Mouse (Mus musculus) stomach, embryonic 16.5 days (tissue): ENCODE measurements around the gene Gm8206. TPM values are rescaled to one million over a fixed set of nuclear protein-coding genes. Genes with fewer than 3 reads are reported as not detected.
A peak's percentile ranks its signal among the peaks of the same experiment; 100 is the strongest.
"Not testable (repeated sequence)": the region's sequence is repeated elsewhere in the genome, so short reads cannot be mapped to it uniquely, and the experiment has no call there.

Experiments
- ATAC-seq: fragments of 200-750 bp; cut with Nextera tagmentation; 2 replicates; pipeline ENCODE4 v1.8.0; 2017; ENCODE audit warnings: moderate number of reproducible peaks, moderate TSS enrichment; ENCODE audit not compliant: insufficient read depth, low FRiP score
- H3K27ac ChIP-seq: fragments of 300-500 bp; sonication (generic); 2 replicates; pipeline ENCODE4 v1.5.1; 2014; ENCODE audit warnings: low read length
- H3K27me3 ChIP-seq: fragments of 300-500 bp; sonication (generic); 2 replicates; pipeline ENCODE4 v1.6.1; 2014; ENCODE audit warnings: low read length, control low read depth, mixed read lengths; ENCODE audit not compliant: control insufficient read depth, insufficient read depth
- H3K36me3 ChIP-seq: fragments of 300-500 bp; sonication (generic); 2 replicates; pipeline ENCODE4 v1.6.1; 2014; ENCODE audit warnings: low read length; ENCODE audit not compliant: control insufficient read depth, insufficient read depth
- H3K4me1 ChIP-seq: fragments of 300-500 bp; sonication (generic); 2 replicates; pipeline ENCODE4 v1.6.1; 2014; ENCODE audit warnings: low read length, control low read depth, mixed read lengths; ENCODE audit not compliant: control insufficient read depth, insufficient read depth
- H3K4me2 ChIP-seq: fragments of 300-500 bp; sonication (generic); 2 replicates; pipeline ENCODE4 v1.6.1; 2014; ENCODE audit warnings: low read depth, low read length, mixed read lengths
- H3K4me3 ChIP-seq: fragments of 300-500 bp; sonication (generic); replicated peaks from 2 replicates; pipeline ENCODE4 v1.5.1; 2014; ENCODE audit warnings: mild to moderate bottlenecking, low read length
- H3K9ac ChIP-seq: fragments of 300-500 bp; sonication (generic); 2 replicates; pipeline ENCODE4 v1.6.1; 2014; ENCODE audit warnings: low read length
- H3K9me3 ChIP-seq: fragments of 300-500 bp; sonication (generic); replicated peaks from 2 replicates; pipeline ENCODE4 v1.6.1; 2016; ENCODE audit warnings: low read length, control low read depth; ENCODE audit not compliant: control insufficient read depth
- WGBS: fragments of 180-500 bp; shearing (Covaris S2); extraction: QIAGEN DNeasy Blood & Tissue Kit; methylation state at CpG from one replicate; pipeline ENCODE4 v1.1.7; 2014; 5-methylcytosine and 5-hydroxymethylcytosine counted together
- polyA plus RNA-seq: library from polyadenylated mRNA; unstranded; fragments of >200 nt; fragmentation: Nextera tagmentation; extraction: Ambion mirVana; gene quantifications from 2 replicates; pipeline ENCODE4 v1.2.1, GENCODE M21; 2015

Gm8206 gene
- polyA plus RNA-seq: 1.4 and 2.4 TPM in 2 replicates

DNA sequence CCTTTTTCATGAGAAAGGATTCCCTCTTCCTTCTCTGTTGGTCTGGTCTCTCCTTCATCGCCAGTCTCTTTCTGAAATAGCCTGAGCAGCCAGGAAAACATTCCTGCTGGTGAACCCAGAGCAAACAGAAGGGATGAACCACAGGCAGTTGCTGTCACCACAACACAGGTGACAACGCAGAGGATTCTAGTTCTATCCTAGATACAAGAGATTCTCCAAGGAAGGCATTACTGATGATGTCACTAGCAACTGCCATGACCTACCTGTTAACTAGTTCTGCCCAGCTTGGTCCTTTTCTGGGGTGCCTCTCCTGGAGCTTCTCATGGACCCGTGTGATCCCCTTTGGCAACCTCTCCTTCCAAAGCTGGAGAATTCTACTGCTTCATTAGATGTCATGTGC is at the start of gene Gm8206:
Gene Gm8206 (minus strand): TSS at position 101 of the 400 bp plus-strand sequence.
- WGBS: 81% methylated on average over 2 of the region's 3 CpGs
- H3K27ac ChIP-seq, H3K9ac ChIP-seq, H3K4me3 ChIP-seq, H3K9me3 ChIP-seq, H3K4me1 ChIP-seq, H3K4me2 ChIP-seq, ATAC-seq, H3K27me3 ChIP-seq, H3K36me3 ChIP-seq: not testable (repeated sequence)

DNA sequence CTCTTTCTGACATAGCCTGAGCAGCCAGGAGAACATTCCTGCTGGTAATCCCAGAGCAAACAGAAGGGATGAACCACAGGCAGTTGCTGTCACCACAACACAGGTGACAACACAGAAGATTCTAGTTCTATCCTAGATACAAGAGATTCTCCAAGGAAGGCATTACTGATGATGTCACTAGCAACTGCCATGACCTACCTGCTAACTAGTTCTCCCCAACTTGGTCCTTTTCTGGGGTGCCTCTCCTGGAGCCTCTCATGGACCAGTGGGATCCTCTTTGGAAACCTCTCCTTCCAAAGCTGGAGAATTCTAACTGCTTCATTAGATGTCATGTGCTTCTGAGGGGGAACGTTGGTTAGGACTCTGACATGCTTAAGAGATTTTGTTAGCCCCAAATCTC is 32.0 kb upstream of the Gm8206 start, which contains the start of gene Gm3476:
Gene Gm3476 (minus strand): TSS at position 101 of the 400 bp plus-strand sequence.
- not testable (repeated sequence) for H3K4me3 ChIP-seq, ATAC-seq, H3K9me3 ChIP-seq, H3K4me2 ChIP-seq, H3K36me3 ChIP-seq, H3K4me1 ChIP-seq, H3K27me3 ChIP-seq, H3K9ac ChIP-seq, H3K27ac ChIP-seq
- no CpG with 5 or more reads among the region's 1 CpGs for WGBS

DNA sequence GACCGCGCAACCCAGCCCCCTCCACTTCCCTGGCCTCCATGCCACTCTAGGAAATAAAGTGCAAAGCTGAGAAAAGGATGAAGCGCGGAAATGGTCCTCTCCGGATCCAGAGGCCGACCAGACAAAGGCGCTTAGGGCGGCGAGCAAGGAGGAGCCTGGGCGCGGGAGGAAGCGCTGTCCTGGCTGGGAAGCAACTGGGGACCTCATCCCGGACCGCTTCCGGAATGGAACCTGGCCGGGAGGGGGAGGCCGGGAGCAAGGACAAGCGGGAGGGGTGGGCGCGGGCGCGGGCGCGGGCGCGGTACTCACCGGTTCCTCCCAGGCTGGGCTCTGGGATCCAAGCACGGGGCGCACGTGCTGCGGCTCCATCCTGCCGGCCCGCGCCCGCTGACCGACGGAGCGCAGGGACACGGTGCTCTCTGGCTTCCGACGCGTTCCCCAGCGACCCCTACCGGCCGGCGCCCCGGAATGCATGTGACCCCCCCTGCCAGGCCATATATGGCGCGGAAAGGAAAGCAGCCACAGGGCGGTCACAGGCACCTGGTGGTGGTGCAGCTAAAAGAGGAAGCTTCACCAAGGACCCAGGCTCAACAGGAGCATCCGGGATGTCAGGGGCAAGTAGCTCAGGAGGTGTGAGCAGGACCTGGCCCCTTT is 14.7 kb upstream of the Gm8206 start, which contains the start of gene Gm3468:
Gene Gm3468 (minus strand): TSS at position 394 of the 654 bp plus-strand sequence.
- H3K27ac ChIP-seq, H3K36me3 ChIP-seq, H3K27me3 ChIP-seq, H3K9me3 ChIP-seq, H3K4me1 ChIP-seq, H3K9ac ChIP-seq: not testable (repeated sequence)
- under 1% methylated on average over 36 of the region's 51 CpGs for WGBS
- peak; percentile 79 for ATAC-seq
- H3K4me3 ChIP-seq: peak within 1 kb of the TSS; percentile 35
- H3K4me2 ChIP-seq: peak within 1 kb of the TSS; percentile 44

DNA sequence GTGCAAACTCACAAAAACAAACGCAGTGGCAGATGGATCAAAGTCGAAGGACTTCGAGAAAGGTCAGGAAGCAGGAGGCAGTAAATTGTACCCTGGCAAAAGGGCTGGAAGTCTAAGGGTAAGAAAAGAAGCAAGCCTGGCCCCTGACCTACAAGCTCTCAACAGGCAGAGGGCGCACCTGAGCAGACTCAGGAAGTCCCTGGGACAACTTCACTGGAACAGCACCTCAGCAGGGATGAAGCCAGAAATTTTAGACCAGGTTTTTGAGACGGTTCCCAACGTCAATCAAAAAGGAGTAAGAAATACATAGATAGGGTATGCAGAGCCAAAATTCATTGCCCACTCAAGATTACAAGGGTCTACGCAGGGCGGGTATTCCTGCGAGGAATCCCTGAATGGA is 13.8 kb upstream of the Gm8206 start:
- 8% methylated on average over 8 of the region's 9 CpGs for WGBS

DNA sequence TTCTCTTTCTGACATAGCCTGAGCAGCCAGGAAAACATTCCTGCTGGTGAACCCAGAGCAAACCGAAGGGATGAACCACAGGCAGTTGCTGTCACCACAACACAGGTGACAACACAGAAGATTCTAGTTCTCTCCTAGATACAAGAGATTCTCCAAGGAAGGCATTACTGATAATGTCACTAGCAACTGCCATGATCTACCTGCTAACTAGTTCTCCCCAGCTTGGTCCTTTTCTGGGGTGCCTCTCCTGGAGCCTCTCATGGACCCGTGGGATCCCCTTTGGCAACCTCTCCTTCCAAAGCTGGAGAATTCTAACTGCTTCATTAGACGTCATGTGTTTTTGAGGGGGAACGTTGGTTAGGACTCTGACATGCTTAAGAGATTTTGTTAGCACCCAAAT is 35.6 kb downstream of the Gm8206 start, which contains the start of gene Gm6337:
Gene Gm6337 (minus strand): TSS at position 101 of the 400 bp plus-strand sequence.
- not testable (repeated sequence) for H3K9me3 ChIP-seq, H3K4me3 ChIP-seq, ATAC-seq, H3K4me1 ChIP-seq, H3K36me3 ChIP-seq, H3K27me3 ChIP-seq, H3K4me2 ChIP-seq, H3K9ac ChIP-seq, H3K27ac ChIP-seq
- WGBS: 77% methylated on average over 2 of the region's 4 CpGs

More for the DNA sequence above, 13.8 kb upstream of the Gm8206 start:
- not testable (repeated sequence) for H3K27me3 ChIP-seq, ATAC-seq, H3K36me3 ChIP-seq, H3K9me3 ChIP-seq, H3K27ac ChIP-seq, H3K4me1 ChIP-seq, H3K9ac ChIP-seq
- H3K4me3 ChIP-seq: peak overlapping the region; percentile 35; the same call in 1 of the 2 replicates
- H3K4me2 ChIP-seq: peak overlapping the region; percentile 44

DNA sequence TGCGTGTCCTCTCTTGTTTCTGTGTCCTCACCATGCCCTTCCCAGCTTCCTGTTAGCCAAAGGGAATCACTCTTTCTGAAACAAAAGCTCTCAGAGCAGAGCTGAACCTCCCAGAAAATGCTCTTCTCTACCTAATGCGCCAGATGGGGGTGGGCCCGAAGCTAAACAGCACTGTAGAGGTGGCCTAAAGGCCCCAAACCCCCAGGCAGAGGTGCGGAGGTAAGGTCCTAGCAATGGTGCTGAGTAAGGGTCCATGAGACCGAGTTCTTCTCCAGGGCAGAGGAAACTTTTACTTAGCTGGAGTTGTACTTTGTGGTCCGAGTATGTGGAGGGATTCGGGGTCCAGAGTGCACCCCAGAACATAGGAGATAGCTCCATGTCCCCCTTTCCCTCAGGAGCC is 106.6 kb downstream of the Gm8206 start:
- WGBS: 57% methylated on average over 4 of the region's 7 CpGs
- not testable (repeated sequence) for H3K4me1 ChIP-seq, H3K27me3 ChIP-seq, H3K9me3 ChIP-seq, H3K4me2 ChIP-seq, H3K9ac ChIP-seq, H3K4me3 ChIP-seq, ATAC-seq, H3K36me3 ChIP-seq, H3K27ac ChIP-seq

DNA sequence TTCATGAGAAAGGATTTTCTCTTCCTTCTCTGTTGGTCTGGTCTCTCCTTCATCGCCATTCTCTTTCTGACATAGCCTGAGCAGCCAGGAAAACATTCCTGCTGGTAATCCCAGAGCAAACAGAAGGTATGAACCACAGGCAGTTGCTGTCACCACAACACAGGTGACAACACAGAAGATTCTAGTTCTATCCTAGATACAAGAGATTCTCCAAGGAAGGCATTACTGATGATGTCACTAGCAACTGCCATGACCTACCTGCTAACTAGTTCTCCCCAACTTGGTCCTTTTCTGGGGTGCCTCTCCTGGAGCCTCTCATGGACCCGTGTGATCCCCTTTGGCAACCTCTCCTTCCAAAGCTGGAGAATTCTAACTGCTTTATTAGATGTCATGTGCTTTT is 114.7 kb downstream of the Gm8206 start, which contains the start of gene Gm3453:
Gene Gm3453 (minus strand): TSS at position 101 of the 400 bp plus-strand sequence.
- not testable (repeated sequence) for H3K4me3 ChIP-seq, ATAC-seq
- WGBS: 73% methylated on average over 2 of the region's 2 CpGs

More for the DNA sequence above, 114.7 kb downstream of the Gm8206 start, which contains the start of gene Gm3453:
- not testable (repeated sequence) for H3K9ac ChIP-seq, H3K27ac ChIP-seq, H3K27me3 ChIP-seq, H3K9me3 ChIP-seq, H3K36me3 ChIP-seq, H3K4me2 ChIP-seq, H3K4me1 ChIP-seq

Other genes with a start within 250 kb of the Gm8206 start
- 0.42 and 0.46 TPM in 2 replicates for gene Gm8237, start 213.6 kb downstream of the Gm8206 start, polyA plus RNA-seq
- 0.51 and 0.94 TPM in 2 replicates for gene Gm3248, start 132.2 kb downstream of the Gm8206 start, polyA plus RNA-seq
- gene Gm3453, start 114.8 kb downstream of the Gm8206 start, polyA plus RNA-seq: not detected in 2 replicates
- gene Gm6337, start 35.7 kb downstream of the Gm8206 start, polyA plus RNA-seq: not detected in 2 replicates
- 1.4 and 1.8 TPM in 2 replicates for gene Gm3468, start 14.7 kb upstream of the Gm8206 start, polyA plus RNA-seq
- not detected in 2 replicates for gene Gm3476, start 31.9 kb upstream of the Gm8206 start, polyA plus RNA-seq
- gene Gm21560, start 125.3 kb upstream of the Gm8206 start, polyA plus RNA-seq: not detected in 2 replicates
- gene Gm3411, start 193.3 kb upstream of the Gm8206 start, polyA plus RNA-seq: 0.82 and 1.3 TPM in 2 replicates
- not detected in 2 replicates for gene Gm21103, start 210.9 kb upstream of the Gm8206 start, polyA plus RNA-seq
- not detected in 2 replicates for gene Gm3618, start 249.7 kb upstream of the Gm8206 start, polyA plus RNA-seq